Mouse (Mus musculus) ES-CJ7 (cell line): ENCODE measurements around the gene Gpr6.

ENCODE experiments used
- DNase-seq: peaks from one replicate; pipeline ENCODE4 v3.0.0; 2011; ENCODE audit warnings: low read depth, low spot score

The Gpr6 gene

GRCm38 (mm10) chr10:41072116-41072515 lies at the start of gene Gpr6:
TSS of gene Gpr6 (minus strand) at chr10:41072285.
- peak; percentile 21 for DNase-seq

- DNase-seq, result no peak
Measured at GRCm38 (mm10) chr10:41100060-41100459, 28.0 kb upstream of the Gpr6 start.

- no peak for DNase-seq
Measured at GRCm38 (mm10) chr10:41098137-41098536, 26.1 kb upstream of the Gpr6 start.

- peak; percentile 6 for DNase-seq
Measured at GRCm38 (mm10) chr10:41088852-41089251, 16.8 kb upstream of the Gpr6 start.

- peak; percentile 65 for DNase-seq
Measured at GRCm38 (mm10) chr10:41071696-41072095, 389 bp downstream of the Gpr6 start.

- peak; percentile 31 for DNase-seq
Measured at GRCm38 (mm10) chr10:41070693-41071651, 1.1 kb downstream of the Gpr6 start.

GRCm38 (mm10) chr10:41060250-41060831 lies 11.7 kb downstream of the Gpr6 start:
- no peak for DNase-seq

- no peak for DNase-seq
Measured at GRCm38 (mm10) chr10:41055581-41055980, 16.5 kb downstream of the Gpr6 start.

GRCm38 (mm10) chr10:41054005-41054404 lies 18.1 kb downstream of the Gpr6 start:
- no peak for DNase-seq

GRCm38 (mm10) chr10:41042272-41042671 lies 29.8 kb downstream of the Gpr6 start:
- no peak for DNase-seq

GRCm38 (mm10) chr10:41041478-41041877 lies 30.6 kb downstream of the Gpr6 start:
- no peak for DNase-seq

- DNase-seq, result no peak
Measured at GRCm38 (mm10) chr10:41040530-41041085, 31.5 kb downstream of the Gpr6 start.

GRCm38 (mm10) chr10:41038476-41038875 lies 33.6 kb downstream of the Gpr6 start:
- DNase-seq, result no peak

- DNase-seq, result no peak
Measured at GRCm38 (mm10) chr10:41037722-41038121, 34.4 kb downstream of the Gpr6 start.

GRCm38 (mm10) chr10:41032811-41033210 lies 39.3 kb downstream of the Gpr6 start:
- DNase-seq, result no peak

- no peak for DNase-seq
Measured at GRCm38 (mm10) chr10:41024860-41025259, 47.2 kb downstream of the Gpr6 start.

GRCm38 (mm10) chr10:41024406-41024805 lies 47.7 kb downstream of the Gpr6 start:
- no peak for DNase-seq

GRCm38 (mm10) chr10:41022226-41022625 lies 49.9 kb downstream of the Gpr6 start:
- no peak for DNase-seq
